Mouse (Mus musculus): ENCODE measurements around the gene Fam219a.

Fam219a gene

DNA sequence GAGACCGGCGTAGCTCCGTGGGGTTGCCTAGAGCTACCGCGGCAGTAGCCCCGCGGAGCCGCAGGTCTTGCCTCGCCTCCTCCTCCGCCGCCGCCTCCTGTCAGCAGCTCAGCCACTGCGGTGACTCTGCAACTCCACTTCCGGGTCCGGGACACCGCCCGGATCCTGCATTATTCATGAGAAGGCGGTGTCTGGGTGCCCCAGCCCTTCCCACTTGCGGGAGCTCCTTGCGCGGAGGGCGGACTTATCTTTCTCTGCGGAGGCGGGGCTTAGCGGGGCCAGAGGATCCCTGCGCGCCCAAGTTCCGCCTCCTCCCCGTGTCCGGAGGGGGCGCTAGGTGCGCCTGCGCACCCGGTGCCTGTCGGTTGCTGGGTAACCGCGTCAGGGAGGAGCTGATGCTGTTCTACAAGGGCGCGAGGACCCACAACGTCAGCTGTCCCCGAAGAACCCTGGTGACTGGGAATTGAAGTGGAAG lies at the start of gene Fam219a, which contains the start of gene Dnaic1:
Gene Fam219a (minus strand): TSS at position 128 of the 475 bp plus-strand sequence.
Gene Dnaic1 (plus strand): TSS at position 365 of the 475 bp plus-strand sequence.
- DNase-seq (ENCODE audit: low spot score) = peak; percentile 98

DNA sequence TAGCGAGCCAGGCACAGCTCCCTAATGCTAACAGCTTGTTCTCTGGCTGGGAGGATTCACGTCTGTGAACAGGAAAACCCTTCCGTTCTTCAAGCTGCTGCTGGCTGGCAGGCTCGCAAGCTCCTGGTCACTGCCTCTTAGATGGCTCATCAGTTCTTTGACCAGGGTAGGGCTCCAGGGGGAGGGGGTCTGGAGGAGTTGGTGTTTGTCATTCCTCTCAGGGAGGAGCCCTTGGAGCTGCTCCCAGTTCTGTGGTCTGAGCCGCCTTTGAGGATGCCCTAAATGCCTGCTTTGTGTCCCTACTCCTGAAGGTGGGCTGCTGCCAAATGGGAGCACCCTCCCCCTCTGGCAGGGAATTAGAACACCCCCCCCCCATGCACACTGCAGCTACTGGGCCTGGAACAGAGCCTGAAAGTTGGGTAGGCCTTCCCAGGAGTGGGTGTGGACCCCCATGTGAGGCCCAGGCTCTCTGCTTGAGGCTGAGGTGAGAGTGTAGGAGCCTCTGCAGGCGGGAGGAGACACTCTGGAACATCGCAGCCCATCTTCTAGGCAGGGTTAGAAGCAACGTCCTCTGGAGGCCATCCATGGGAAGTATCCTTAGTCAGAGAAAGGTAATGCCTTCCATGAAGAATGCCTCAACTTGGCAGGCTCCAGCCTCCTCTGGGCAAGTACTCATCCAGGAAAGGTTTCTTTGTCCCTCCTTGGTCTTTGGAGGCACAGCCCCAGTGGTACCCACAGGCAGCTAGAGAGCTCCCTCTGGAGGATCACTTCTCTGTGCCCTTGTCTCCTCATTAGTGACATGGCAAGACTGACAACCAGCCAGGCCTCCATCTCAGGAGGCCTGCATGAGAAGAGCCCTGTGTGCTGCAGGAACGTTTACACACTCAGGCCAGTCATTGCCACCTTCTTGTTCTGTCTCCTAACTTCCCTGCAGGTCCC lies 46.6 kb upstream of the Fam219a start:
- DNase-seq (ENCODE audit: low spot score) = no peak

DNA sequence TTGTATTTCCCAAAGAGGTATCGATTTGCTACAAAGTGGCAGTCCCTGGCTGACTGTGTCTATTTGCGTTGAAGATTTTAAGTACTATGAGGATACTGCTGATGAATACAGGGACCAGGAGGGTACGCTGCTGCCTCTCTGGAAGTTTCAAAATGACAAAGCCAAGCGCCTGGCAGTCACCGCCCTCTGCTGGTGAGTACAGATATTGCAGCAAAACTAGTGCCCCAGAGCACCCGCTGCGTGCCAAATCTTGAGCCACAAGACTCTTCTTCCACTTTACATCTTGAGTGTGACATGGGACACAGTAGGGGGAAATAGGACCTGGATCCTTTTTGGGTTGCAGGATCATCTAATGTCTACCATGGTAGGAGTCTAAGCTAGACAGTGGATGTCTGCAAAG lies 44.8 kb upstream of the Fam219a start:
- DNase-seq (ENCODE audit: low spot score) = peak; percentile 87

DNA sequence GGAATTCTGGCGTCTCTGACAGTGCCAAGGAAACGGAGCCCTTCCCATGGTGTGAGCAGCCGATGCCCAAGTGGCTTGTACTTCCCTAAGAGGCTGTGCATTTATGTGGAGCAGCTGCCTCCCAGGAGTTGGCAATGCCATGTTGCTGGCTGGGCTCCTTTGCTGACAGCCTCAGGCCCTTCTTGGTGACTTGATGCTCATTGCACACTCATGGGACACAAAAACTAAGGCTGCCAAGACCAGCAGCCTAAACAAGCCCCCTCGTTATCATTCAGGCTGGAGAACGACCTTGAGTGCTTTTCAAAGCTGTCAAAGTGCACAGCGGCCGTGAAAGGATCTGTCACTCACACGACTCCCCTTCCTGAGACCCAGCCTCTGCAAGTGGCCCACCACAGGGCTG lies 42.8 kb upstream of the Fam219a start:
- peak; percentile 24 for DNase-seq (ENCODE audit: low spot score)

DNA sequence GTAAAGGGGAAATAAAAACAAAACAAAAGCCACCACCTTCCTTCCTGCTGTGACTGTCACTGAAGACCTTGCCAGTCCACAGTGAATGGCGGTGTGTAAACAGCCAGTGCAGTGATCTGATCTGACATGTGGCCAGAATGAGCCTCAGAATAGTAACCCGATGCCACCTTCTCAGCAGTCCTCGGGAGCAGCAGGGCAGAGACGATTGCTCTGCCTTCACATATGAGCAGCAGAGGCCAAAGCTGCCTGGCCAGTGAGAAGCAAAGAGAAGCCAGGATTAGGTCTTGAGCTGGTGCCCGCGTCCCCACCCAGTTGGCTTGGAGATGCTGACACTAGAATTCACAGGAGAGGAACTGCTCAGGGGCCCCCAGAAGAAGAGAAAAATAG lies 41.2 kb upstream of the Fam219a start:
- peak; percentile 26 for DNase-seq (ENCODE audit: low spot score)

DNA sequence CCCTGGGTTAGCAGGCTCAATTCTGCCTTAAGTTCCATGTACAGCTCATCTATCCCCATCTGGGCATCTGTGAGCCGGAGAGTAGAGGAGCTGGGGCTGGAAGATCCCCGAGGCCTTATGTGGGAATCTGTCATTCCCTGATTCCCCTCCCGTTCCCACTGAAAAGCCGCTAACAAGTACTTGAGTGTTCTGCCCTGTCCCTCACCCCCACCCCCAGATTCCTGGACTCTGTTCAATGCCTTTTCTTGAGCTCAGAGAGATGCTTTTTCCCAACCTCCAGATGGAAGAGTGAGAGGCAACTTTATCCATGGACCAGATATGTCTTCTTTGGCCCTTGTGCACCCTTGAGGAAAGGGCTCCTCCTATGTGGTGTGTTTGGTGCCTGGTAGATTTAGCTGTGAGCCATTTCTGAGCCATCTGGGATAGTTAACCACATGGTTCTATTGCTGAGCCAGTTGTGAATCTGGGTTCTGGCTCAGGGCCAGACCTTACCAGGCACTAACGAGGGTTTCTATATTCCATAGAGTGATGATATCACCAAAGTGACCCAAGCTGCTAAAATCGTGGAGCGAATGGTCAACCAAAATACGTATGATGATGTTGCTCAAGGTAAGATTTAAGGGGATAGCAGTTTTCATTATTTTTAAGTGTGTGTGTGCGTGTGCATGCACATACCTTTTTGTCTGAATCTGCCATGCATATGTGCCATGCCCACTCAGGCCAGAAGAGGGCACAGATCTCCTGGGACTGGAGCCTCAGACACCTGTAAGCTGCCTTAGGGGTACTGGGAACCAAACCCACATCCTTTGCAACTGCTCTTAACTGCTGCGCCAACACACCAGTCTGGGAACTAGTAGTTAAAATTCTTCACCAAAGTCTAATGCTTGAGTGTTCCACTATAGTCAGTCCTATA lies 40.6 kb upstream of the Fam219a start:
- DNase-seq (ENCODE audit: low spot score) = no peak

DNA sequence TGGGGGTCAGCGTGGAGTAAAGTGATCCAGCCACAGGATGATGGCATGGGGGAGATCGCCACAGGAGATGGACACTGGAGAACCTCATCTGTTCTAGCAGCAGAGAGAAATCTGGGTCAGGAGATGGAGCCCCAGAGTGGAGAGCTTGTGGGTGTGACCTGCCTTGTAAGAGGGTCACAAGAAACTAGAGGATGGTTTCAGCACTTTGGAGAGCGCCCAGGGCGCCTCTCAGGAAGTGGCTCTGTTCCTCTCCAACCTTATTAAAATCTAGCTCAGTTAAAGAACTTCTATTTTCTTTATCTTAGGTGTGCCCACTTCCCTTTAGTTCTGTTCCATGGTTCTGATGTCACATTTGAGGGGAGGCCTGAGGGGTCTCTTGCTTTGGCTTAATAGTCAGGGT lies 37.4 kb upstream of the Fam219a start:
- DNase-seq (ENCODE audit: low spot score) = peak; percentile 79

DNA sequence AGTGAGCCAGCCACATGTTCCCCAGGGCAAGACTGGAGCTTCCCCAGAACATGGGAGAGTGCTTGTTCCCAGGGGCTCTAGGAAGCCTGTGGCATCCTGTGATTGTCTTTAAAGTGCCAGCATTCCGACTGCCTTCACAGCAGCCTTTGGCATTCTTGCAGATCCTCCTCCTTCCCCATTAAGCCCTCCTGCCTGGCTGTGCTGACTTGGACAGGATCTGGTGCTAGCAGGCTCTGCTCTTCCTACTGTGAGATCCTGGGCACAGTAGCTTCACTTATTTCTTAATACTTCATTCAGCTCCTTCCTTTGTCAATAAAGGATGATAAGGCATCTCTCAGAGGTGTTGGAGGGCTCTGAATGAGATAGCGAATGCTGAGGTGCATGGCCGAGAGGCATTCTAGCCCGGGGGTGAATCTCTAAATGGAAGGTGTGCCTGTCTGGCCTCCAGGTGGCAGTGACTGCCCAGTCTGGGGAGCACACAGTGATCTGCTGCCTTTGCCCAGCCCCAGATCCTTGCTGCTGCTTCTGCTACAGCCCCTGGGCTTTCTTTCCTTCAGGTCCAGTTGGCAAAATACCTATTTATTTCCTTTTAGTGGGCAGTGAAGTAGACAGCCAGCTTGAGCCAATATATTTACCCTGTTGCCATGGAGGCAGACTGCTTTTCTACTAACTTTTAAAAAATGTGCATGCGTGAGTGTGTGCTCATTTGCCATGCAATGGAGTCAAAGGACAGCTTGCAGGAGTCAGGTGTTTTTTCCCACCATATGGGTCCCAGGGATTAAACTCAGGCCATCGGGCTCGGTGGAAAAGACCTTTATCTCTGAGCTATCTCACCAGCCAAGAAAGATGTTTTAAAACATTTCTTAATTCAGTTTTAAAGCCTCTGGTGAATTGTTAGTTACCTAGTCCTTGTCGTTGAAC lies 35.4 kb upstream of the Fam219a start:
- peak; percentile 34 for DNase-seq (ENCODE audit: low spot score)

DNA sequence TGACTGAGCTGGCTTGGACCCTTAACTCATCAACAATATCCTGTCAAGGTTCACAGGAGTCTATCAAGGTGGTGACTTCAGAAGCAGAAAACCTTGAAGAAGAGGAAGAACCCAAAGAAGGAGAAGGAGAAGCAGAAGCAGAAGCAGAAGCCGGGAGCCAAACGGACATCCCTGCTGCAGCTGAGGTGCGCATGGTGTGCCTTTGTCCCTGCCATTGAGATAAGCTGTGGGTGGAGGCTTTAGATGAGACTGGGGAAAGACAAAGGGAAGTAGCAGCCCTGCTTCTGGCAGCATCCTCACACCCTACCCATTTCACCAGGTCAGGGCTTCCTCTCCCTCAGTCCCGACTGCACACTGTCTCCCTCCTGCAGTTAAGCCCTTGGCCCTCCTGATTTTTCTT lies 33.5 kb upstream of the Fam219a start:
- DNase-seq (ENCODE audit: low spot score) = no peak

DNA sequence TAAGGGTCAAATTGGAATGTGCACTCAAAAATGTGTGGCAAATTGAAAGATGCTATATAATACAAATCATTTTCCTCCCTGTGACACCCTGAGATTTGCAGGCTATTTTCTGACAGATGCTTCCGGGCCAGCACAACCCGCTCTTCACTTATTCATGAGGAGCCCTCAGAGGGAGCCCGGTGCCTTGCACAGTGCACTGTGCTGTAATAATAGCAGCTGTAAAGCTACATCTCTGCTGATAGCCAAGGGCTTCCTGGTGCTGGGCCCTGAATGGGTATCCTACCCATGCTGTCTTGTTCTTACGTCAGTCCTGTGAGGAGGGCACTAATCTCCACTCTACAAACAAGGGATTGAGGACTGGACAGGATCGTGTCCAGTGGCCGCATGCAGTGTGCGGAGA lies 14.0 kb upstream of the Fam219a start:
- DNase-seq (ENCODE audit: low spot score) = no peak

DNA sequence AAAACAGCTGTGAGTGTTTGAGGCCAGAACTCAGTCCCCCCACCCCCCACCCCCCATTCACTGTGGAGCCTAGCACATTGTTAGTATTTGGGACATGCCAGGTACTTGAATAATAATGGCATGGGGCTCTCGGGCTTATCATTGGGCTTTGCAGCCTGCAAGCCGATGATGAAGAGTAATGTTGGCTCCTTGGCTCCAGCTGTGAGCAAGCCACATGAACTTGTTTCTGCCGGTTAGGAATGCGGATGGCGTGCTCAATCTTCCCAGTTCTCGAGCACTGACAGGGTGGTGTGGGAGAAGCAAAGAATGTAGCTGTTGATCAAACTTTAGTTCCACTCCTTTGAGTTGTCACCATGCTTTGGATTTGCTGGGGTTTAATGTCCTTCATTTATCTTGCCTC lies 6.6 kb upstream of the Fam219a start:
- peak; percentile 52 for DNase-seq (ENCODE audit: low spot score)

DNA sequence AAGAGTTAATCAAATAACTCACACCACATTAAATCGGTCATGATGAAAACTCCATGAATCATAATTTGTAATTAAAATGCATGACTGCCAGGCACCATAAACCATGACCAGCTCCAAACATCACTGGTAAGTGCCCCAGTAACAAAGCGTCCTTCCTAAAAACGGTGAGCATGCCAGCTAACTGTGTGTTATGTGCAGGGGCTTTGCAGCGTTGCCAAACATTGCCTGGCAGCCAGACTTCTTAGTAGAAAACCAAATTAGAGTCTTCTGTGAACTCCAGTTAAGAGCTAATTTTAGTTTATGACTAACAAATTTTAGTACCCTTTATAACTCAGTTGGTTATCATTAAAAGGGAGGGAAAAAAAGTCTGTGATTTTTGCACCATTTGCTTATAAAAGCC lies 4.2 kb upstream of the Fam219a start:
- no peak for DNase-seq (ENCODE audit: low spot score)

DNA sequence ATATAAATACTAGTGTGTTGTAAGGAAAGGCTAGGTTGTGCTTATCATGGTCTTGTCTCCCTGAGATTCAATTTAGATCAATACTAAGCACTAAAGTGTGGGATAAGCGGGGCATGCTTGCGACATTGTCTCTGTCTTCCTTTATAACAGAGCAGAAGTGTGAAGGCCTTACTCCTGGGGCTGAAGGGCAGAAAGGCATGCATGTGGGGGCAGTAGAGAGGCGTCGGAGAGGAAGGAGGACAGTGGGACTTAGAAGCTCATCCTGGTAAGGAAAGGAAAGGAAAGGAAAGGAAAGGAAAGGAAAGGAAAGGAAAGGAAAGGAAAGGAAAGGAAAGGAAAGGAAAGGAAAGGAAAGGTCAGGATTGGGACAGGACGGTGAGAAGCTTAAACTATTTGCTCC lies 2.2 kb upstream of the Fam219a start:
- peak; percentile 61 for DNase-seq (ENCODE audit: low spot score)

DNA sequence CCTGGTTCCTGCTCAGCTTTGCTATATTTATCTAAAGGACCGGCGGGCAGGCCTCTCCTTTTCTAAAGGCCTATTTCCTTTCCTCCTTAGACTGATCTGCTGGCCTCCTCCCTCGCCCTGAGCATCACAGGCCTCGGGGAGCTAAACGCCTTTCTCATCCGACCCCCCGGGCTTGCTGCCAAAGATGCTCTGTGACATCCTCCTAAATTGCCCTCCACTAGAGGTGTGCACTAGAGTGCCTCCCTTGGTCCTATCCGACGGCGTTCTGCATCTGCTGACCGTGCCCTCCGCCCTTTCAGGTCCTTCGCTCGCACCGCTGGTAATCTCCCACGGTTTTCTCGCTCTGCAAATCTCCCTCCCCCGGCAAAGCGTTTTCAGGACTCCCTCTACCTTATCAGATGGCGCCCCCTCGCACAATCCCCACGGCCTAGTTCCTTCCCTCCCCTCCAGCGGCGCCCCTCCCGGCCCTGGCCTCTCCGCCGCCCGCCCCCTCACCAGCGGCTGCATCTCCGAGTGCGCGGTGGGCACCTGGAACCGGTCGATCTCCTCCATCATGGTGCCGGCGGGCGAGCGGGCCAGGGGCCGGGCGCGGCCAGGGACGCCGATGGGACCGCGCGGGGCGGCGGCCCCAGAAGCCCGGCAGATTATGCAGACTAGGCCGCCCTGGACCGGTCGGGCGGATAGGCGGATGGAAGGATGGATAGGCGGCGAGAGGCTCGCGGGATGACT lies 492 bp downstream of the Fam219a start:
- DNase-seq (ENCODE audit: low spot score) = peak; percentile 42

DNA sequence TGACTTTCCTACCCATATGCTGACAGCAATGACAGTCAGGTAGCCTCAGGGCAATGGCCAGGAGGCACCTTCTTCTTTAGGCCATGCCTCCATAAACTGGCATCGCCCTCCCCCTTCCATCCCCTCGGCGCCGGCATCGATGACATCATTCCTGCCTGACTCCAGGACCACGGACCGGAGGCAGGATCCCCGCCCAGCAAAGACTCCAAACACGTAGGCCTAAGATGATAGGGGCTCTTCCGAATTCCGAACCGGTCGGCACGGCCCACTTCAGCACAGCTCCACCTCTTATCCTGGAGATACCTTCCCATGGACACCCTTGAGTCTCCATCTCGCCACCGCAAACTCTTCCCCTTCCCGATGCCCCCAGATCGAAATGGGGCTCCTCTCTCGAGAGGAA lies 1.1 kb downstream of the Fam219a start:
- DNase-seq (ENCODE audit: low spot score) = peak; percentile 19

DNA sequence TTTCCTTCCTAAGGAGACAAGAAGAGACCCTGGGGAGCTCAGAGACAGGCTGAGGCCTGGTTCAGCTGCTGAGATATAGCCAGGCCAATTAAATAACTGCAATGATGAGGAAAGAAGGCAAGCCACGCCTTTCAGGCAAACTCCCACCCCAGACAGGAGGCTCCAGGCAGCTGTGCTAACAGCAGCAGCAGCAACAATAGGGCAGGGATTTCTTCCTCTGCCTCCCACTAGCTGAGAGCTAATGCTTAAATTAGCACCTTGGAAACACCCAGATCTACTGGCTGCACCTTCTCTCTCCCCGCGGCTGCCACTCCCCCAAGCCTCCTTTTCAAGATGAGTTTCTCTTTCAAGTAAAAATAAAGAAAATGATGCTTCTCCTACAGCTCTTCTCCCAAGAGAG lies 3.2 kb downstream of the Fam219a start:
- DNase-seq (ENCODE audit: low spot score) = no peak

DNA sequence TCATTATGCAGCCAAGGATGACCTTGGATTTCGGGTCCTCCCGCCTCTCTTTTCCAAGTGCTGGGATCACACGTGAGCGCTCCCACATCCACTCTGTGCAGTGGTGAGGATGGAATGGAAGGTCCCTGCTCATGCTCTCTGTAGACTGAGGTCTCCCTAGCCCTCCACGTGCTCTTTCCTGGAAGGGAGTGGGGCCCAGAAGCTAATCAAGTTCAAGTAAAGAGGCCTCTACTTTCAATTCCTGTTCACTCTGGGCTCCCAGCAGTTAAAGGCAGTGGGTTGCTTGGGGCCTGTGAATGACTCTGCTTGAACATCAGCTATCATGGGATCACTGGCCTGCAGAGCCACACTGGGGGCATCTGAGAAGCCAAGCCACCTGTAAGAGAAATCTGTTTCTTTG lies 6.0 kb downstream of the Fam219a start:
- no peak for DNase-seq (ENCODE audit: low spot score)

DNA sequence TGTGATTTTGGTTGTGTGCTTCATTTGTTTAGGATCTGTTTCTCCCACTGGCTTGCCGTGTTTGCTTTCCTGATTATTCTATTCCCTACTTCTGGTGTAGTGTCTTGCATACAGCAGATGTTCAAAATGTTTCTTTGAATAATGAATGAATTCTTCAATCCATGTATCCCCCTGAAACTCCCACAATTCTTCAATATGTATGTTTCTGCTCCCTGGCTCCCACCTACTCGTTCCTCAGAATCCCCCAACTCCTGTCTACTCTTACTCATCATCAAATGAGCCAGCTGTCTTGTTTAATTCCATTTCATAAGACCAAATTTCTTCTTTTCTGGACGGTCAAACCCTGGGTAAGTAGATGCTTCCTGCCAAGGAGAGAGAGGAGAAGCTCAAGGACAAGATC lies 12.2 kb downstream of the Fam219a start:
- no peak for DNase-seq (ENCODE audit: low spot score)

DNA sequence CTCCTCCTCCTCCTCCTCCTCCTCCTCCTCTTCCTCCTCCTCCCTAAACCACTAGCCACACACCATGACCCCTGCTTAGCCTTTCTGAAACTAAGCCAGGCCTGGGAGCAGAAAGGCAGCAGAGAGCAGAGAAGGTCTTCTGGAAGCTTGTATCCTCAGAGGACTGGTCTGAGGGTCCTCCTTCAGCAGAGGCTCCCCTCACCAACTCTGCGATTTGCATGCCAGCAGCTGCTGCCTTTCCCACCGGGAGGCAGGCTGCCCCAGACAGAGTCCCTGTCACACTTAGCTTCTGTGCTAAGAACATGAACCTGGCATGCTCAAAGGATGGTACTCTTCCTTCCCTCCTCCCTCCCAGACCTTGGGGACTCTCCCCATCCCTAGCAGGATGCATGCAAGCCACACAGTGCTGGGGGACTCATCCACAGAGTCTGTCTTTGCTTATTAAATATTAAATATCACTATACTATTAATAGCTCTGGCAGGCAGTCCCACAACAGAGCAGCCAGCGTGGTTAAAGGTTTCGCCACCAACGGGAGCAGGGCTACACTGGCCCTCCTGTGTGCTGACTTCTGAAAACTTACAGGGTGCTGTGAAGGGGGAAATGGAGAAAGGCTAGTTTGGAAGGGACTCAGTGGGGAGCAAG lies 12.9 kb downstream of the Fam219a start:
- DNase-seq (ENCODE audit: low spot score) = no peak

DNA sequence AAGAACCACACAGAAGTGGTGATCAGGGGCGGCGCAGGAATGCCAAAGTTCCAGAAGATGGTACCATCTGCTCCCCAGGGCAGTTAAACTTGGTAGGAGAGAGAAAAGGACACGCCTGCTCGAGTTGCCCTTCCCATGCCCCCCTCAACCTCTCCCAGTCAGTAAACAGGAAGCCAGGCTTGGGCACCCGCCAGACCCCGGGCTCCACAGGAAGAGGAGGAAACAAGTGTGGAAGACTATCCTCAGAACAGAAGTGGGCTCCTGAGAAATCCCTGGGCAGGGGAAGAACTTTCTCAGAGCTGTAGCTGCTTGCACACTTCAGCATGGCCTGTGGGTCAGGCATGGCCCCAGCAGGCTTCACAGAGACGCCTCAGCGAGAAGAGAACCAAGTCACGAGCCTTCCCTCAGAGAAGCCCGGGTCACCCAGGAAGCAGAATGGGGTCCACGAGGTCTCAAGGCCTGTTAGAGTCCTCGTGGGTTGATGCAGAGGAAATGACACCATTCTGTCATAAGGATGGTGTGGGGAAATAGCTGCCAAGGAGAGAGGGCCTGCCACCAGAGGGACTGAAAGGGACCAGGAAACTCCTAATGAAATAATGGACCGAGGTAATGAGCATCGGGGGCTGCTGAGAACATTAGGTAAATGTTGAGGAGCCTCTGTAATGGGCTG lies 14.2 kb downstream of the Fam219a start:
- no peak for DNase-seq (ENCODE audit: low spot score)

Measured in embryo, embryonic 10 days (tissue).